Mouse (Mus musculus): Measurements from ENCODE around the gene Prrt3. TPM values are rescaled to one million over a fixed set of nuclear protein-coding genes. Genes with fewer than 3 reads are reported as not detected.

Gene Prrt3
- polyA plus RNA-seq, 1 experiment from 2014 or later: 3.7 TPM

GRCm38 (mm10) chr6:113508947-113509280 lies 7.2 kb upstream of the Prrt3 start:
- Histone ChIP-seq H3K9ac (no peak overlapping the region), H3K4me1 (0 out of 2 replicates have a peak, but pooled peaks cover 5% of the 10 kb centered on the region), H3K4me3 (no peak overlapping the region), H3K36me3 (peaks cover 9% of the 10 kb centered on the region), H3K4me2 (replicated peaks) (no peak overlapping the region), H3K27ac (no peak overlapping the region), H3K27me3 (no peaks in the 10 kb centered on the region), H3K9me3 (replicated peaks) (no peaks in the 10 kb centered on the region)
- ATAC-seq (ENCODE audit: low FRiP score): no peak
- 51% methylated on average over 5 of the region's 5 CpGs for whole genome bisulfite sequencing

GRCm38 (mm10) chr6:113508272-113508946 lies 6.7 kb upstream of the Prrt3 start:
- 0 out of 2 replicates have a peak, but pooled peaks cover 5% of the 10 kb centered on the region for H3K4me1 ChIP-seq
- no peak overlapping the region for H3K4me3 ChIP-seq
- H3K27ac ChIP-seq: no peak overlapping the region
- no peak overlapping the region for H3K4me2 ChIP-seq (replicated peaks)
- peaks cover 4% of the 10 kb centered on the region for H3K36me3 ChIP-seq
- H3K9me3 ChIP-seq (replicated peaks): no peaks in the 10 kb centered on the region
- WGBS: 61% methylated on average over 7 of the region's 7 CpGs
- no peak for ATAC-seq (ENCODE audit: low FRiP score)
- H3K9ac ChIP-seq: no peak overlapping the region
- H3K27me3 ChIP-seq: no peaks in the 10 kb centered on the region

- Histone ChIP-seq H3K27me3 (no peaks in the 10 kb centered on the region; the same call in 1 of the 2 replicates), H3K9ac (no peak overlapping the region), H3K36me3 (no peaks in the 10 kb centered on the region), H3K27ac (no peak overlapping the region), H3K9me3 (replicated peaks) (no peaks in the 10 kb centered on the region), H3K4me1 (0 out of 2 replicates have a peak, but pooled peaks cover 5% of the 10 kb centered on the region), H3K4me3 (no peak overlapping the region), H3K4me2 (replicated peaks) (no peak overlapping the region)
- no peak for ATAC-seq (ENCODE audit: low FRiP score)
Measured at GRCm38 (mm10) chr6:113507130-113507529, 5.4 kb upstream of the Prrt3 start.

GRCm38 (mm10) chr6:113505689-113506088 lies 4.0 kb upstream of the Prrt3 start:
- Histone ChIP-seq H3K9me3 (replicated peaks) (no peaks in the 10 kb centered on the region), H3K4me3 (no peak overlapping the region), H3K27ac (no peak overlapping the region), H3K4me2 (replicated peaks) (no peak overlapping the region), H3K4me1 (peaks cover 13% of the 10 kb centered on the region), H3K36me3 (no peaks in the 10 kb centered on the region), H3K9ac (no peak overlapping the region), H3K27me3 (peaks cover 7% of the 10 kb centered on the region)
- ATAC-seq (ENCODE audit: low FRiP score): no peak
- 80% methylated on average over 1 of the region's 1 CpGs for WGBS

GRCm38 (mm10) chr6:113502801-113503200 lies 1.1 kb upstream of the Prrt3 start:
- no peak for ATAC-seq (ENCODE audit: low FRiP score)
- Histone ChIP-seq H3K4me3 (no peak overlapping the region), H3K9ac (no peak overlapping the region), H3K4me2 (replicated peaks) (no peak overlapping the region), H3K27me3 (peaks cover 13% of the 10 kb centered on the region), H3K27ac (no peak overlapping the region), H3K36me3 (no peaks in the 10 kb centered on the region), H3K4me1 (peaks cover 8% of the 10 kb centered on the region), H3K9me3 (replicated peaks) (no peaks in the 10 kb centered on the region)
- 65% methylated on average over 2 of the region's 2 CpGs for WGBS

GRCm38 (mm10) chr6:113499346-113499745 lies 2.4 kb downstream of the Prrt3 start:
- Histone ChIP-seq H3K4me3 (no peak overlapping the region), H3K9me3 (replicated peaks) (no peaks in the 10 kb centered on the region), H3K9ac (no peak overlapping the region), H3K27me3 (peaks cover 28% of the 10 kb centered on the region), H3K4me1 (peaks cover 23% of the 10 kb centered on the region), H3K36me3 (no peaks in the 10 kb centered on the region), H3K27ac (no peak overlapping the region), H3K4me2 (replicated peaks) (no peak overlapping the region)
- 78% methylated on average over 6 of the region's 6 CpGs for WGBS
- no peak for ATAC-seq (ENCODE audit: low FRiP score)

GRCm38 (mm10) chr6:113495071-113495675 lies 6.6 kb downstream of the Prrt3 start:
- Histone ChIP-seq H3K4me1 (peaks cover 19% of the 10 kb centered on the region), H3K27ac (no peak overlapping the region), H3K27me3 (peaks cover 15% of the 10 kb centered on the region), H3K9ac (peak overlapping the region; percentile 23; the same call in 1 of the 2 replicates), H3K9me3 (replicated peaks) (no peaks in the 10 kb centered on the region), H3K4me2 (replicated peaks) (peak overlapping the region; percentile 59), H3K36me3 (peaks cover 22% of the 10 kb centered on the region), H3K4me3 (peak overlapping the region; percentile 39)
- peak; percentile 24 for ATAC-seq (ENCODE audit: low FRiP score)
- WGBS: 50% methylated on average over 28 of the region's 28 CpGs

GRCm38 (mm10) chr6:113494258-113494788 lies 7.4 kb downstream of the Prrt3 start:
- WGBS: 1% methylated on average over 54 of the region's 54 CpGs

GRCm38 (mm10) chr6:113492101-113492864 lies 9.4 kb downstream of the Prrt3 start:
- H3K27me3 ChIP-seq: peaks cover 15% of the 10 kb centered on the region
- H3K9ac ChIP-seq: no peak overlapping the region
- H3K4me2 ChIP-seq (replicated peaks): no peak overlapping the region
- H3K4me1 ChIP-seq: peaks cover 21% of the 10 kb centered on the region
- no peak for ATAC-seq (ENCODE audit: low FRiP score)
- H3K36me3 ChIP-seq: peaks cover 45% of the 10 kb centered on the region
- WGBS: 79% methylated on average over 24 of the region's 24 CpGs
- H3K27ac ChIP-seq: no peak overlapping the region
- H3K4me3 ChIP-seq: no peak overlapping the region
- no peaks in the 10 kb centered on the region for H3K9me3 ChIP-seq (replicated peaks)

More at GRCm38 (mm10) chr6:113494258-113494788, 7.4 kb downstream of the Prrt3 start:
- Histone ChIP-seq H3K4me1 (peaks cover 19% of the 10 kb centered on the region), H3K36me3 (peaks cover 30% of the 10 kb centered on the region), H3K27ac (peak overlapping the region; percentile 48; the same call in 1 of the 2 replicates), H3K4me3 (peak overlapping the region; percentile 39), H3K9ac (peak overlapping the region; percentile 56), H3K4me2 (replicated peaks) (peak overlapping the region; percentile 59), H3K27me3 (peaks cover 15% of the 10 kb centered on the region), H3K9me3 (replicated peaks) (no peaks in the 10 kb centered on the region)
- ATAC-seq (ENCODE audit: low FRiP score): peak; percentile 80

GRCm38 (mm10) chr6:113489410-113489809 lies 12.3 kb downstream of the Prrt3 start:
- H3K36me3 ChIP-seq: peaks cover 50% of the 10 kb centered on the region

GRCm38 (mm10) chr6:113487125-113487576 lies 14.6 kb downstream of the Prrt3 start:
- peaks cover 6% of the 10 kb centered on the region for H3K27me3 ChIP-seq
- H3K27ac ChIP-seq: no peak overlapping the region
- H3K9me3 ChIP-seq (replicated peaks): no peaks in the 10 kb centered on the region
- H3K36me3 ChIP-seq: peaks cover 48% of the 10 kb centered on the region
- H3K4me1 ChIP-seq: peaks cover 36% of the 10 kb centered on the region
- ATAC-seq (ENCODE audit: low FRiP score): no peak
- WGBS: 67% methylated on average over 7 of the region's 7 CpGs
- no peak overlapping the region for H3K4me3 ChIP-seq
- no peak overlapping the region for H3K9ac ChIP-seq
- H3K4me2 ChIP-seq (replicated peaks): no peak overlapping the region

More at GRCm38 (mm10) chr6:113489410-113489809, 12.3 kb downstream of the Prrt3 start:
- Histone ChIP-seq H3K4me3 (no peak overlapping the region), H3K4me1 (peaks cover 27% of the 10 kb centered on the region), H3K9ac (no peak overlapping the region), H3K27ac (no peak overlapping the region), H3K27me3 (no peaks in the 10 kb centered on the region), H3K4me2 (replicated peaks) (no peak overlapping the region), H3K9me3 (replicated peaks) (no peaks in the 10 kb centered on the region)
- ATAC-seq (ENCODE audit: low FRiP score): no peak
- WGBS: 96% methylated on average over 14 of the region's 14 CpGs

GRCm38 (mm10) chr6:113483729-113484128 lies 18.0 kb downstream of the Prrt3 start:
- WGBS: 11% methylated on average over 10 of the region's 10 CpGs
- peak overlapping the region; percentile 52 for H3K4me3 ChIP-seq
- peaks cover 39% of the 10 kb centered on the region for H3K4me1 ChIP-seq
- ATAC-seq (ENCODE audit: low FRiP score): peak; percentile 57
- peak overlapping the region; percentile 81 for H3K9ac ChIP-seq
- H3K9me3 ChIP-seq (replicated peaks): no peaks in the 10 kb centered on the region
- peaks cover 16% of the 10 kb centered on the region for H3K27me3 ChIP-seq
- H3K36me3 ChIP-seq: peaks cover 19% of the 10 kb centered on the region
- H3K4me2 ChIP-seq (replicated peaks): peak overlapping the region; percentile 84
- H3K27ac ChIP-seq: peak overlapping the region; percentile 87
